ENCODE assay signal across 8 mouse cellular contexts in genomic region chr6:99893936-99894335, GRCm38 (mm10).
"Had no signal": no experiment of that assay in that cellular context is flagged by ENCODE, and none has a peak within 500 bp of the region (broad histone marks: within the 10 kb centered on the region; RNA-seq: fewer than 3 reads in every experiment).

No protein-coding gene starts in this region.

- DNase-seq: lung, adult 18-20 months; lung, embryonic 14.5 days; lung, postnatal 10 days; lung, postnatal 4 days; midbrain, embryonic 14.5 days; right cerebral cortex, adult 18-20 months; thymus, adult 2 months; thymus, postnatal 25 days had no signal
